Mouse (Mus musculus): ENCODE data around the gene B4galt4. TPM values are rescaled to one million over a fixed set of nuclear protein-coding genes. Genes with fewer than 3 reads are reported as not detected.
"Not testable (repeated sequence)": the region's sequence is repeated elsewhere in the genome, so short reads cannot be mapped to it uniquely, and the experiment has no call there.

Gene B4galt4
- total RNA-seq, 2 experiments from 2014 or later, result 6.8 to 8.5 TPM

GRCm38 (mm10) chr16:38767761-38768160 is 25.7 kb downstream of the B4galt4 start:
- no peak for DNase-seq (ENCODE audit: low spot score in 2 of 2)

GRCm38 (mm10) chr16:38768386-38768785 is 26.3 kb downstream of the B4galt4 start:
- no peak for DNase-seq (ENCODE audit: low spot score in 2 of 2)

DNA sequence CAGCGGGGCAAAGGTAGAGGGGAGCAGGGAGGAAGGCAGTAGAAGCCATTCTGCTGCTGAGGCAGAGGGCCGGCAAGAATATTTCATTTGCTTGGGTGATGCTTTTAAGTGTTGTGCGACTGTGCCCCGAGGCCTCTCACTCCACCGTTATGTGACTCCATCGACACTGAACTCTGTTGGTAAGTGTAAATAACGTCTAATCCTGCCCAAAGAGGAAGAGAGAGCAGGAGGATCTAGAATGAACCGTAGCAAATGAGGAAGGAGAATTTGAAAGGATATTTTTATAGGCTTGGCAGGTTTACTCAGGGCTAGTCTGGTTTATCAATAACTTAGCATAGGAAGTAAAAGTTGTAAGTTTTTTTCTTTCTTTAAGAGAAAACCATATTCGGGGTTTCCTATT is 27.5 kb downstream of the B4galt4 start:
- DNase-seq (ENCODE audit: low spot score in 2 of 2), result no peak

- no peak for DNase-seq (ENCODE audit: low spot score in 2 of 2)
Measured at GRCm38 (mm10) chr16:38771145-38771544, 29.1 kb downstream of the B4galt4 start.

DNA sequence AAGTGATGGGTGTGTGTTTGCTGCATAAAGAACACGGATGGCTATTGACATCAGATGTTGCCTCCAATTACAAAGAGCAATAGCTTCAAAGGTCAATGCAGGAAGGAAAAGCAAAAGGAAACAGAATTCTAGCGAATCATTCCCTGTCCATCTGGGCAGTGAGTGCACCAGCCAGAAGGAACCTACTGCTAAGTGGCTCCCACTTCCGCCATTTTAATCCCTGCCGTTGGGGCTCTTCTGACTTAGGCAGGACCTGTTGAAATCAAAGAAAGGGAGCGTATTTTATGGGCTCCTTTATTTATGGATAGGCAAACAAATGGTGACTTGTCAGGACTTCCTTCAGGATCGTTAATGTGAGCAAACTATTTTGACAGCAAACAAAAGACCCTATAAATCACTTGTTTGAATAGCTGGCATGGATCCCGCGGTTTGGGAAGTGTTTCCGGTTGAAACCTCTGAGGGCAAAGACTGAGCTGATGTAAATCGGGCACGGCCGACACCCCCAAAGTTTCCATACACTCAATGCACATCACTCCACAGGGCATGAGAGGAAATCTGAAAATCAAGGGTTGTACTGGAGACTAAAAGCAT is 30.9 kb downstream of the B4galt4 start:
- no peak for DNase-seq (ENCODE audit: low spot score in 2 of 2)

- DNase-seq (ENCODE audit: low spot score in 2 of 2), result no peak
Measured at GRCm38 (mm10) chr16:38774964-38775746, 33.1 kb downstream of the B4galt4 start.

DNA sequence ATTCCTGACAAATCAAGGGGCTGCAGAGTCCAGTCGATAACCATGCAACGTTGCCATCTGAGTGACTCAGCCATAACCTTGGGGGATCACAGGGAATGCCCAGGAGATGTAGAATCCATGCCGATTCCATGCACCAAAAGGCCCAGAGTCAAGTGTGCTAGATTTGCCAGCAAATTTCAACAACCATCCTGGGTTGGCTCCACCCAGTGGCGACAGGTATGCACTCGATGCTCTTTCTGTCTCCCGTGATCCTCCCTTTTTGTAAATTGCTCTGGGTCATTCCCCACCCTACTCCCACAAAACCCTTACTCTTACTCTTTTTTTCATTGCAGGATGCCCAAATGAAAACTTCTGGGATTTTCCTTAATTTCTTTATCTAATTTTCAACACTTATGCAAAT is 34.3 kb downstream of the B4galt4 start:
- DNase-seq (ENCODE audit: low spot score in 2 of 2), result no peak

DNA sequence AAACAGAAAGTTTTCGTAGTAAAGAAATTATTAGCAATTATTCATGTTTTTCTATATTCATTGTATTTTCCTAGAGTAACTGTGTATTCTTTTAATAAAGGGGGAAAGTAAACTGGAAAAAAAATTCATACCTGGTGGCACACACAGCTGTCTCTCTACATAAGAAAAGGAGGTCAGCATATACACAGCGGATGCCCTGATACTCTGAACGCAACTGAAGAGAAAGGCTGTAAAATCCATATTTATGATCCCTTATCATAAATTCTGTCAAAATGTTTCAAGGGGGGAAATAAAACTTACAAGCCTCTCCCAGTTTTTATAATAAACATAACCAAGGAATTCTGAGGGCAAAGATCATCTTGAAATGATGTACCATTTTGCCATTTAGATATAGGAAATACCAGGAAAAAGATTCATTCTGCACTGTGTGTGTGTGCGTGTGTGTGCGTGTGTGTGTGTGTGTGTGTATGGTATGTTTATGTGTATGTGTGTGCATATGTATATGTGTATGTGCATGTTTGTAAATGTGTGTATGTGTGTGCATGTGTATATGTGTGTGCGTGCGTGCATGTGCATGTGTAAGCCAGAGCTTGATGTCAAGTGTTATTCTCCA is 39.0 kb downstream of the B4galt4 start:
- DNase-seq (ENCODE audit: low spot score in 2 of 2), result no peak

DNA sequence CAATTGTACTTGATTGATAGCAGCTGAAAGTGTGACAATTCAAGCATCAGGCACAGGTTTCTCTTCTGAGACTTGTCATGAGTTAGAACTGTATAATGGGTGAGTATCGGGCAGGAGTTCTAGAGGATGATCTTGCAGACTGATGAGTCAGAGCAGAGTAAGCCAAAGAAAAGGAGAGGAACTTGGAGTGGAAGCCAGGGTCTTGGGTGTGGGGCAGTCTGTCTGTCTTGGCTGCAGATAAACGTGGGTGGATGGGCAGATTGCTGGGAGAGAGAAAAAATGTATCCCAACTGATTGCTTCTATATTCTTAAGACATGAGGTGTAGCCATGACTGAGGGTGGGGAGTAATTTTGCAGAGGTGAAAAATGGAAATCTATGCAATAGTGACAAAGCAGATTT is 39.9 kb downstream of the B4galt4 start:
- no peak for DNase-seq (ENCODE audit: low spot score in 2 of 2)

GRCm38 (mm10) chr16:38782524-38783067 is 40.5 kb downstream of the B4galt4 start:
- DNase-seq (ENCODE audit: low spot score in 2 of 2), result no peak

GRCm38 (mm10) chr16:38785301-38785700 is 43.2 kb downstream of the B4galt4 start:
- DNase-seq (ENCODE audit: low spot score in 2 of 2), result no peak

- DNase-seq (ENCODE audit: low spot score in 2 of 2), result no peak
Measured at GRCm38 (mm10) chr16:38789016-38789415, 47.0 kb downstream of the B4galt4 start.

- no peak for DNase-seq (ENCODE audit: low spot score in 2 of 2)
Measured at GRCm38 (mm10) chr16:38789966-38790365, 47.9 kb downstream of the B4galt4 start.

- no peak for DNase-seq (ENCODE audit: low spot score in 2 of 2)
Measured at GRCm38 (mm10) chr16:38793120-38793519, 51.1 kb downstream of the B4galt4 start.

DNA sequence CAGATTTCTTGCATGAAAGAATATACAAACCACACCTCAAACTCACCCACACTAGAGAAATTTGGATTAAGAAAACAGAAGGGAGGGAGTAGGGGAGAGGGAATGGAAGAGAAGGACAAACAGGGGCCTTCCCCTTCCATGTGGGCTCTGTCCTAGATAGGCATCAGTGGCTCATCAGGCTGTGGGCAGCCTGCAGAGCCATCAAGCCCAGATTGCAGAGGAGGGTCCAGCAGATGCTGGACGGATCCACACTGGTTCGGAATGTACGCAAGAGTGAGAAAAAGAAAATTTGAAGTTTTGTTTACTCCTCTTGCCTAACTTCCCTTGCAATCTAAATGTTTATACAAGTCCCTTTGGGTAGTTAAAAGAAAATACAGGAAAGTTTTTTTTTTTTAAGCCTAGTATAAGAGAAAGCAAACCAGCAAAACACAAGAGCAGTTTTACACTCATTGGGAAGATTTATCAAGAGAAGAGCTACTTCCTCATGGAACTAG is 56.9 kb downstream of the B4galt4 start:
- no peak for DNase-seq (ENCODE audit: low spot score in 2 of 2)

DNA sequence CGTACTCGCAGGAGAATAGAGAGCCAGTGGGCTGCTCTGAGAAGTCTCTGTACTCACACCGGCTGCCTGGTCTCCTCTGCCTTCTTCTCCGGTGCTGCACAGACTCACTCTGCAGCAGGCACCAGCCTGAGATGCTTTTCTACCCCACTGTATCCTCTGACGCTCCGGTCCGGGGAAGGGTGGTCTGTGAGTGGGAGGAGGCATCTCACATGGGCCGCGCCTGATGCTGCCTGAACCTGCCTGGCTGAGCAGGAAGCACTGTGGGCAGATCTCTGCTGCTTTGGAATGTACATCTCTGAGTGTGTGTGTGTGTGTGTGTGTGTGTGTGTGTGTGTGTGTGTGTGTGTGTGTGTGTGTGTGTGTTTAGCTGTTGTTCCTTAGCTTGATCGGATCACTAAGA is 58.0 kb downstream of the B4galt4 start, which contains the start of gene Upk1b:
TSS of gene Upk1b (minus strand) at position 238 of the 400 bp plus-strand sequence.
- no peak for DNase-seq (ENCODE audit: low spot score in 2 of 2)

DNA sequence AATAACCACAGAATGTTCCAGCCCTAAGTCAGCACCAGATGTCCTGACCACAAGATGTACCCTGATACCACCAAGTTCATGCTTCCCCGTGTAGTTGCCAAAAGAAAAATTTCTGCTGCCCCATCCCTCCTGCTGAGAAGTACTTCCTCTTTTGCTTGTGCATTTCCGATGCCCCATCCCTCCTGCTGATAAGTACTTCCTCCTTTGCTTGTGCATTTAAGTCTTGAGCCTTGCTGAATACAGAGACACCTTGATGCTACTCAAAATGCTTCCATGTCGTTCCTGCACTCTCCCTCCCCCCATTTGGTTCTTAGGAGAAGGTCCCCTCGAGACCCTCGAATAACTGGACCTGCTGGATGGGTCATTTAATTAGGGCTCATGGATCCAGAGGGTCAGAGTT is 65.7 kb downstream of the B4galt4 start:
- not testable (repeated sequence) for DNase-seq (ENCODE audit: low spot score in 2 of 2)

GRCm38 (mm10) chr16:38810196-38810595 is 68.1 kb downstream of the B4galt4 start:
- DNase-seq (ENCODE audit: low spot score in 2 of 2), result no peak

DNA sequence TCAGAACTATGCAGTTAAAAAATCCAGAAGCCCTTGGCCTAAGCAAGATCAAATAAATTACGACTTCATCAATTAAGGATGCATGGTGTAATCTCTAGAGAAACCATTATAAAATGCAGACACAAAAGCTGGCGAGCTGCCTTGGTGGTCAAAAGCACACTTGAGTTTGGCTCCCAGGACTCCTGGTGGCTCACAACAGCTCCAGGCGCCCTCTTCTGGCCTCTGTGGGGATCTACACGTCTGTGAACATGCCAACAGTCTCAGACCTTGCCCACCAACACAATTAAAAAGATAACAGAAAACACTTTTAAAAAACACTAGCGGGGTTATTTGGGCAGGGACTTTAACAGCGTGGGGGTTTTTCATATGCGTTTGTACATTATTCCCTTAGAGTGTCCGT is 70.5 kb downstream of the B4galt4 start:
- DNase-seq (ENCODE audit: low spot score in 2 of 2), result peak; percentile 56 to 71
